Mouse (Mus musculus) midbrain, postnatal 0 days (tissue): ENCODE results near the gene Col8a2. TPM values are rescaled to one million over a fixed set of nuclear protein-coding genes. Genes with fewer than 3 reads are reported as not detected.

Experiments used
- ATAC-seq: fragments of 200-750 bp; cut with Nextera tagmentation; 2 replicates; pipeline ENCODE4 v1.8.0; 2017; ENCODE audit warnings: moderate number of reproducible peaks, mild to moderate bottlenecking, moderate TSS enrichment, moderate library complexity; ENCODE audit not compliant: low FRiP score
- DNase-seq: peaks from one replicate; pipeline ENCODE4 v3.0.0-alpha.2; 2015; ENCODE audit warnings: low spot score
- H3K27ac ChIP-seq: fragments of 300-500 bp; sonication (generic); 2 replicates; pipeline ENCODE4 v1.5.1; 2014; ENCODE audit warnings: low read depth, mild to moderate bottlenecking, low read length, mixed read lengths
- H3K27me3 ChIP-seq: fragments of 300-500 bp; sonication (generic); 2 replicates; pipeline ENCODE4 v1.6.1; 2014; ENCODE audit warnings: low read length, control low read depth, mixed read lengths; ENCODE audit not compliant: insufficient read depth
- H3K36me3 ChIP-seq: fragments of 300-500 bp; sonication (generic); 2 replicates; pipeline ENCODE4 v1.6.1; 2014; ENCODE audit warnings: low read length, control low read depth, mixed read lengths; ENCODE audit not compliant: insufficient read depth
- H3K4me1 ChIP-seq: fragments of 300-500 bp; sonication (generic); 2 replicates; pipeline ENCODE4 v1.6.1; 2014; ENCODE audit warnings: mild to moderate bottlenecking, control low read depth, antibody characterized with exemption, low read length, mixed read lengths; ENCODE audit not compliant: insufficient read depth
- H3K4me2 ChIP-seq: fragments of 300-500 bp; sonication (generic); 2 replicates; pipeline ENCODE4 v1.6.1; 2014; ENCODE audit warnings: low read depth, mild to moderate bottlenecking, low read length, mixed read lengths; ENCODE audit not compliant: poor library complexity, severe bottlenecking
- H3K4me3 ChIP-seq: fragments of 300-500 bp; sonication (generic); 2 replicates; pipeline ENCODE4 v1.5.1; 2014; ENCODE audit warnings: low read depth, mild to moderate bottlenecking, low read length, moderate library complexity
- H3K9ac ChIP-seq: fragments of 300-500 bp; sonication (generic); replicated peaks from 2 replicates; pipeline ENCODE4 v1.6.1; 2014; ENCODE audit warnings: mild to moderate bottlenecking, low read length, moderate library complexity, mixed read lengths; ENCODE audit not compliant: poor library complexity, severe bottlenecking
- H3K9me3 ChIP-seq: fragments of 300-500 bp; sonication (generic); 2 replicates; pipeline ENCODE4 v1.6.1; 2016; ENCODE audit warnings: low read length, control low read depth
- CTCF ChIP-seq: IDR thresholded peaks from 2 replicates; pipeline ENCODE4 v1.5.1; 2016; ENCODE audit warnings: antibody characterized with exemption, mild to moderate bottlenecking
- WGBS: fragments of 180-500 bp; shearing (Covaris S2); extraction: QIAGEN DNeasy Blood & Tissue Kit; methylation state at CpG from one replicate; pipeline ENCODE4 v1.1.7; 2014; 5-methylcytosine and 5-hydroxymethylcytosine counted together
- polyA plus RNA-seq: library from polyadenylated mRNA; unstranded; fragments of >200 nt; fragmentation: Nextera tagmentation; extraction: Ambion mirVana; gene quantifications from 2 replicates; pipeline ENCODE4 v1.2.1, GENCODE M21; 2015
- total RNA-seq: library from RNA; depleted of rRNA; stranded (reverse); fragments of >200 nt; gene quantifications from 2 replicates; pipeline ENCODE4 v1.2.3, GENCODE M21; 2014

Col8a2 gene
- total and polyA plus RNA-seq, 2 experiments from 2014 or later, result 1.3 to 11.0 TPM

DNA sequence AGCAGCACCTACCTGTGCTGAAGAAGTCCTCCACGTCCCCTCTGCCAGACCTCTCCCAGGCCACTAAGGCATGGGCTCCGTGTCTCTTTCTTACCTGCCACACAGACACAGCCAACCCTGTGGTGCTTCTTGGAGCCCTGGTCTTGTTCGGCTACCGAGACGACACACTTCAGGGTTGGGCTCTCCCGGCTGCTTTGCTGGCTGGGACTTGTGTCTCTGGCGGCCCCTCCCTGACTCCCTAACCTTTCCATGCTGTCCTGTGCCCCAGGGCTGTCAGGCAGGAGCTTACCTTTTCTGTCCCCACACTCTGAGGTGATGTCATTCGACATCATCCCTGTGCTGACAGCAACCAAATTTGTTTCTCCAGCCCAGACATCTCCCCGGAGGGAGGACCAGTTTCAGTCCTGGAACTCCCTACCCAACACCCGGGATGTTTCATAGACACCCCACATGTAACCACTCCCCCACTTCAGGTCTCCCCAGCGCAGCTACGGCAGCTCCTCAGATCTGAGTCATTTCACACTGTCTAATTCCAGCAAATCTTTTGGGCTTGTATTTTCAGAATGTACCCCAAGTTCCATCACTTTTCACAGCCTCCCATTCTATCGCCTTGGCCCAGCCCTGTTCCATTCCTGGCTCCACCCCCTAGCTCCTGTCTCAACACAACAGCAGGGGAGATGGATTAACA, 40.2 kb upstream of the Col8a2 start:
- H3K9ac ChIP-seq, result no peak overlapping the region
- 0 out of 2 replicates have a peak, but pooled peaks cover 3% of the 10 kb centered on the region for H3K4me1 ChIP-seq
- ATAC-seq (no peak), DNase-seq (no peak)
- TF ChIP-seq CTCF, result no peak
- no peak overlapping the region for H3K4me3 ChIP-seq
- no peak overlapping the region for H3K27ac ChIP-seq
- H3K27me3 ChIP-seq, result no peaks in the 10 kb centered on the region
- H3K9me3 ChIP-seq, result no peaks in the 10 kb centered on the region
- H3K36me3 ChIP-seq, result peaks cover 14% of the 10 kb centered on the region
- no peak overlapping the region for H3K4me2 ChIP-seq
- 86% methylated on average over 13 of the region's 13 CpGs for WGBS

DNA sequence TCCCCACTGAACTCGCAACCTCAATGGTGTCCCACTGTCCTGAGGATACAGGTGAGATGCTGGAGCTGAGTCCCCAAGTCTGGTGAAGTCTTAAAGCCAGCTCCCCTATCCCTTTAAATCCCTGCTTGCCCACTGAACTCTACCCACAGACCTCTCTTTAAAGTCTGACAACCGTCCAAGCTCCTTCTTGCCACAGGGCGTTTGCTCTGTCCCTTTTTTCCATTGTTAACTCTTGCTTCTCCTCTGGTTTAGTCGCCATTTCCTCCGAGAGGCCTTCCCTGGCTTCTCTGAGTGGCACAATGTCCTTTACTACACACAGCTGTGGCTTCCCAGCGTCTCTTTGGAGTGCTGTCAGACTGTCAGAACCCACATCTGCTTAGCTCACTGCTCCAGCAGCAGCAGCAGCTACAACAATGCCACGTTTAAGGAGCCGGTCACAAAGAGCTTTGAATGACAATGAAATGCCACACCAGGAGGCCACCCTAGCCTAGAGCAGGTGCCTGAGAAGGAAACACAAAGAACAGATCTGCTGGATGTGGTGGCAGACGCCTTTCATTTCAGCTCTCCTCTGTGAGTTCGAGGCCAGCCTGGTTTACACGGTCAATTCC, 38.2 kb upstream of the Col8a2 start:
- peak overlapping the region; percentile 44 for H3K9ac ChIP-seq
- no peaks in the 10 kb centered on the region for H3K27me3 ChIP-seq

DNA sequence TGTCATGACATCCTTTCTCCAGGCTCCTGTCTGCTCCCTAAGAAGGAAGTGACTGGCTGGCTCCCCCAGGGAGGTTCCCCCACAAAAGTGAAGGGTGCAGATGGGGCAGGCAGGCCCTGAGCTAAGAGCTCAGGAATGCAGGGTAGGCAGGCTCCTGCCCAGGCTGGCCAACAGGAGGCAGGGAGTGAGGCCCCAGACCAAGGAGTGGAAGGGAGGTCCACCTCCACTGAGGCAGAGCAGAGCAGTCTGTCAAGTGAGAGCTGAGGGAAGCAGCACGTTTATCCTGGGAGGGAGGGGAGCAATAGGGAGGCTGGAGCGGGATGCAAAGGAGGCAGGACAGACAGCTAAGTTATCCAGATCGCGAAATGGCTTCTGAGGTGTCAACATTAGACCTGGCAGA, 35.9 kb upstream of the Col8a2 start:
- Histone ChIP-seq H3K4me1 (peaks cover 24% of the 10 kb centered on the region), H3K27me3 (no peaks in the 10 kb centered on the region), H3K9me3 (no peaks in the 10 kb centered on the region), H3K27ac (no peak overlapping the region), H3K36me3 (peaks cover 6% of the 10 kb centered on the region; the same call in 1 of the 2 replicates), H3K4me2 (no peak overlapping the region), H3K9ac (no peak overlapping the region), H3K4me3 (no peak overlapping the region)
- TF ChIP-seq CTCF, result no peak
- ATAC-seq (no peak), DNase-seq (no peak)
- 45% methylated on average over 4 of the region's 4 CpGs for WGBS

More for the DNA sequence above, 38.2 kb upstream of the Col8a2 start:
- TF ChIP-seq CTCF, result no peak
- no peak for ATAC-seq
- no peaks in the 10 kb centered on the region for H3K9me3 ChIP-seq
- H3K4me3 ChIP-seq, result no peak overlapping the region
- 5% methylated on average over 11 of the region's 11 CpGs for WGBS
- DNase-seq, result peak; percentile 17
- H3K4me1 ChIP-seq, result peaks cover 11% of the 10 kb centered on the region
- H3K4me2 ChIP-seq, result no peak overlapping the region
- H3K27ac ChIP-seq, result no peak overlapping the region; the same call in 1 of the 2 replicates
- H3K36me3 ChIP-seq, result peaks cover 6% of the 10 kb centered on the region; the same call in 1 of the 2 replicates

DNA sequence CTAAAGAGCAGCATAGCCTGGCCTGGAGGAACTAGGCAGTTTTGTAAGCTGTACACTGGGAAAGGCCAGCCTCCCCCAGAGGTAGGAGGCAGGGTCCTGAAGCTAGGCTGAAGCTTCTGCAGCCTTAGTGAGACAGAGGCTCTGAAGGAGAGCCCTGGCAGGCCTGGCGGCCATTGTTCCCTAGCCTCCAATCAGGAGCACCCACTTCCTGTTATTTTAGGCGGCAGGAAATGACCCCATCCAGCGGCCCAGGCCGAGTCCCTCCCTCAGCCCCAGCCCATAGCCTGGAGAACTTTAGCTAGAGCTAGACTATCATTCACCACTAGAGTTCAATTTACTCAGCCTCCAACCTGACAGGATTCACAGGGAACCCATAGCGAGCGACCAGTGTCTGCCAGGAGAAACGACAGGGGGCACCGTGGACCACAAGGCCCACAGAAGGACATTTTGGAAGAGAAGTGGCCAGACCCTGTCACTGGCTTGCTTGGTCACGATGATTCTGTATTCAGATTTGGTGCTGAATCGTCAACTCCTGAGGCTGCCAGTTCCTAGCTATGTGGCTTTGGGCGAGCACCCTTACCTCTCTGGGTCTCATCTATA, 34.8 kb upstream of the Col8a2 start:
- 68% methylated on average over 11 of the region's 11 CpGs for WGBS
- H3K36me3 ChIP-seq, result no peaks in the 10 kb centered on the region
- H3K4me1 ChIP-seq, result peaks cover 24% of the 10 kb centered on the region
- TF ChIP-seq CTCF, result no peak
- H3K4me2 ChIP-seq, result no peak overlapping the region
- no peaks in the 10 kb centered on the region for H3K9me3 ChIP-seq
- ATAC-seq (no peak), DNase-seq (no peak)
- H3K4me3 ChIP-seq, result no peak overlapping the region
- no peak overlapping the region; the same call in 1 of the 2 replicates for H3K9ac ChIP-seq
- H3K27ac ChIP-seq, result 0 out of 2 replicates have a peak overlapping the region, but pooled peaks have one; percentile 38
- no peaks in the 10 kb centered on the region for H3K27me3 ChIP-seq

- no peaks in the 10 kb centered on the region for H3K36me3 ChIP-seq
- no peak overlapping the region for H3K27ac ChIP-seq
- no peak overlapping the region for H3K4me3 ChIP-seq
- ATAC-seq, result no peak
- peak overlapping the region; percentile 26 for H3K4me2 ChIP-seq
- no peak for DNase-seq
- WGBS, result 60% methylated on average over 17 of the region's 17 CpGs
- H3K9ac ChIP-seq, result no peak overlapping the region
- no peaks in the 10 kb centered on the region for H3K27me3 ChIP-seq
- H3K4me1 ChIP-seq, result peaks cover 31% of the 10 kb centered on the region
- no peak for TF ChIP-seq CTCF
- no peaks in the 10 kb centered on the region for H3K9me3 ChIP-seq
Observed at GRCm38 (mm10) chr4:126252411-126253237, 34.0 kb upstream of the Col8a2 start.
